Mouse (Mus musculus) gonadal fat pad, adult 2 months (tissue): ENCODE data around the gene Ppm1m. TPM values are rescaled to one million over a fixed set of nuclear protein-coding genes. Genes with fewer than 3 reads are reported as not detected.

Experiments
- DNase-seq: peaks from one replicate; pipeline ENCODE4 v3.0.0-alpha.2; 2012; ENCODE audit warnings: low read depth
- polyA plus RNA-seq: library from polyadenylated mRNA; depleted of rRNA; stranded (reverse); fragments of >200 nt; gene quantifications from 2 replicates; pipeline ENCODE4 v1.2.3, GENCODE M21; 2012

The Ppm1m gene
- polyA plus RNA-seq, 1 experiment: 104 TPM

DNA sequence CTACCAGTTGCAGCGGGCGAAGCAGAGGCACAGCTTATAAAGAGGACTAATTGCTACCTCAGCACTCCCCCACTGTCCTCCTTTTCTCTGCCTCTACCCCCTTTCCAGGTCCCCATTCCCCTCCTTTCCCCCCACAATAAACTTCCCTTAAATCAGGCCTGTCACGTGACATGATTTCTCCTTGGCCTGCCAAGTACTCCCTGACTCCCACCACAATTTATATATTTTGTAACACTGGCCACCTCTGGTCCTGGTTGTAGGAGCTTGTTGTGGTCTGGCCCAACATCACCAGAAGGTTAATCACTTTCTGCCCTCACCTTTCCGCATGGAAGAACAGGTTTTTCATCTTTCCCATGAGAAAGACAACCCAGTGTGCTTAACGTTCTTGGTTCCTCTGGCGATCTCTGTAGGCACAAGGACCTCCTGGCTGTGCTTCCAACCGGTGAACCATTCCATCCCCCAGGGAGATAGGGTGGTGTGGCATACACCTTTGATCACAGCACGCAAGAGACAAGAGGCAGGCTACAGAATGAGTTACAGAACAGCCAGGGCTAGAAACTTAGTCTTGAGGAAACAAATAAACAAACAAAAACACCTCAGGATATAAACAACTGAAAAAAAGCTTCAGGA lies 21.5 kb upstream of the Ppm1m start:
- DNase-seq: no peak

DNA sequence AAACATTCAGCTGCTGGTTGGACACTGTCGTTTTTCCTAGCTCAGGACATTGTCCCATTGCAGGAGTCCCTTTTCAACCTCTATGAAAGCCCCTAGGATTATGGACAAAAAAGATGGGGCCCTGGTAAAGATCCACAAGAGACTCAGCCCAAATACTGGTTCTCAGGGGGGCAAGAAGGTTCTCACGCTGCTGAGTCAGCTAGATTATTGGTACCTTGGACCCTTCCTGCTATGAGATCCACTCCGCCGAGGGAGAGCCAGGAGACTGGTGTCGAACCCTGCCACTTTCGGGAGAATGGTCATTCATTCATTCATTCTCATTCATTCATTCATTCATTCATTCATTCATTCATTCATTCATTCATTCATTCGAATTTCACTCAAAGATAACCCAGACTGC lies 17.4 kb upstream of the Ppm1m start:
- no peak for DNase-seq

DNA sequence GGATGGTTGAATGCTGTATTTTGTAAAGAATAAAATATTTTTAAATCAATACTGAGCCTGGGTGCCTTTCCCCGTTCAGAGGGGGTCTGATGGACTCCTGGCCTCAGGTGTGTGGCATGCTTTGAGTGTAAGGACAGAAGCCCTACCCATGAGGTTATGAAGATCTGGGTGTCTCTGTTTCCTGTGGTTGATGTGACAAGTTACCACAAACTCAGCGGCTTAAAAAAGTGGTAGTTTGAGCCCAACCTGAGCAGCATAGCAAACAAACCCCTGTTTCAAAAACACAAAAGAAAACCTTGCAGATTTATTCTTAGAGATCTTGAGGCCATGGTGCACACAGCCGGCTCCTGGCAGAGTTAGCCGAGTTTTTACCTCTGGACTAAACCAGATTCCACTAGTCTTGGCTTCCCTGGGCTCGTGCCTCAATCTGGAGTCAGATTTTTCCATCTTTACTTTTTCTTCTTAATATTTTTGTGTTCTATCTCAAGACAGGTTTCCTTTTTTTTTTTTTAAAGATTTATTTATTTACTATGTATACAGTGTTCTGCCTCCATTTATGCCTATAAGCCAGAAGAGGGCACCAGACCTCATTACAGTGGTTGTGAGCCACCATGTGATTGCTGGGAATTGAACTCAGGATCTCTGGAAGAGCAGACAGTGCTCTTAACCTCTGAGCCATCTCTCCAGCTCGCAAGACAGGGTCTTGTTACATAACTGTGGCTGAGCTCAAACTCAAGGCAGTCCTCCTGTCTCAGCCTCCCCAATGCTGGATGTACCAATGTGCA lies 16.0 kb upstream of the Ppm1m start:
- DNase-seq: no peak

DNA sequence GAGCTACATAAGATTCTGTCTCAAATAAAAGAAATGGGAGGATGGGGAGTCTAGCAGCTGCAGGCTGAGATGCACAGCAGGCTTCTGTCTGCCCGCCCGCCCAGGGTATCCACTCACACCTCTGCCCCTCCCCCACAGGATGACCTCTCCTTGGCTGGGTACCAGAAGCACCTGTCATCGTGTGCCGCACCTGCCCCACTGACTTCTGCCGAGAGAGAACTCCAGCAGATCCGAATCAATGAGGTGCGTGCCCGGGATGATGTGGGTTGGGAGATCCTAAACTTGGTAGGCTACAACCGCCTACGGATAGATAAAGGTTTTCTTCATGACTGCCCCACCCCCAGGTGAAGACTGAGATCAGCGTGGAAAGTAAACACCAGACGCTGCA lies 13.0 kb upstream of the Ppm1m start:
- no peak for DNase-seq

DNA sequence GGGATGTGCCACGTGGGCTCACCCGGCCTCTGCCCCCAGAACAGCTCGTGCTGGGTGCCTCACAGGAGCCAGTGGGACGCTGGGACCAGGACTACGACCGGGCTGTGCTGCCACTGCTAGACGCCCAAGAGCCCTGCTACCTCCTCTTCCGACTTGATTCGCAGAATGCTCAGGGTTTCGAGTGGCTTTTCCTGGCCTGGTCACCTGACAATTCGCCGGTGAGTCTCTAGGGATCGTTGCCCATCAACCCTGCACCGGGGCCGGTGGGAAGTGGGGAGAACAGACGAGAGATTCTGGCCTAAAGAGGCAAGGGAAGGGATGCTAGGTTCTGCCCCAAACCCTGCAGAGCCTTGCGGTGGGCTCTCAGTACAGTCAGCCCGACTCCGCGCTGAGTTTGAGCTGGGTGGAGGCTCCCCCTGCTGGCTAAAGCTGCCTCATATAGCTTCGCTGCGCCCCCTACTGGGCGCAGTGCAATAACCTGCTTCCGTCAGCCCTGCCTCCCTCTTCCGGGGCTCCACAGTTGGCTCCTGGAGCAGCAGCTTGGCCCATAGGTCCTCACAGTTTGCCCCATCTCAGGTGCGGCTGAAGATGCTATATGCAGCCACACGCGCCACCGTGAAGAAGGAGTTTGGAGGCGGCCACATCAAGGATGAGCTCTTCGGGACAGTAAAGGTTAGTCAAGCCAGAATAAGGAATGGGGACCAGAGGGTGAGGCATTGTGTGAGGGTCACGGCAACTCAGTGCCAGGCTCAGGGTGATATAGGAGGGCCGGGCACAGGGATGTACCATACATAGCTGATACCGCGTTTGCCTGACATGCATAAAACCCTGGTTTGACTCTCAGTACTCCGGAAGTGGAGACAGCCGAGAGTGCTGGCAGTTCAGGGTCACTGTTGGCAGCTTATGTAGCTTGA lies 12.4 kb upstream of the Ppm1m start:
- no peak for DNase-seq

DNA sequence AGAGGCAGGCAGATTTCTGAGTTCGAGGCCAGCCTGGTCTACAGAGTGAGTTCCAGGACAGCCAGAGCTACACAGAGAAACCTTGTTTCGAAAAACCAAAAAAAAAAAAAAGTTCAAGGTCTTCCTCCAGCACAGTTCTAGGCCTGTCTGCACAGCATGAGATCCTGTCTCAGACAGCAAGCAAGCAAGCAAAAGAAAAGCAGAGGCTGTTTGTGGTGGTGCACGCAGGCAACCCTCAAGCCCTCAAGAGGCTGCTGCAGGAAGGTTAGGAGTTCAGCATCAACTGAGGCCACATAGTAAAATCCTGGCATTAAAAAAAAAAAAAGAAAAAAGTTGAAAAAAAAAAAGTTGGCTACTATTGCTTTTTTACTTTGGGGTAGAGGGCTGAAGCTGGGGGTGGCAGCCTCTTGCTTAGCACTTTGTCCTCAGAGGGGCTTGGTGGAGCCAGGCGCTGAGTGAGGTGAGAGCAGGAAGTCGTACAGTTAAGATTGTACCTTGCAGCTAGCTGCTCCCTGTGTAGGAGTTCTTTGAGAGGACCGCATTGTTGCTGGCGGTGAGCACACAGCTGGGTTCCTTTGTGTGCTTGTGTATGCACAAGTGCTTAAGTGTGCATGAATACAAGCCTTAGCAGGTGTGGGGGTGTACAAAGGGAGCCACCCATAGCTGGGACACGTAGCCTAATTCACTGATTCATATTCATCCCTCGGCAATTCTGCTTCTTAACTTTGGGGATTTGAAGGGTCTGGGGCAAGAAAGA lies 11.5 kb upstream of the Ppm1m start:
- no peak for DNase-seq

DNA sequence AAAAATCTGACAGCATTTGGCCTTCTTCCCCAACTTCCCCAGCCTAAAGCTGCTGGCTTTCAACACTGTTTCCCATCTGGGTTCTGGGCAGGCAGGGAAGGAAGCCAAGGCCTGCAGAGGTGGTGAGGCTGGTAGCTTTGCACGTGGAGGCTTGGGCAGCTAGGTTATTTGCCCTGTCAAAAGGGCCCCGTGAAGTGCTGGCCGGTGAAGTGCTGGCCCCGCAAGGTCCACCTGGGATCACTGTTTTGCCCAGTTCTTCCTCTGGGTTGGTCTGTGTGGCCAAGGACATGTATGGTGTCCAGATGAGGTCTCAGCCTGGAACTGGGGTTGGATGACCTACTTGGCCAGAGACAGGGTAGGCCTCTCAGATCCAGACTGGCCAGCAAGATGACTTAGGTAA lies 10.4 kb upstream of the Ppm1m start:
- DNase-seq: no peak

DNA sequence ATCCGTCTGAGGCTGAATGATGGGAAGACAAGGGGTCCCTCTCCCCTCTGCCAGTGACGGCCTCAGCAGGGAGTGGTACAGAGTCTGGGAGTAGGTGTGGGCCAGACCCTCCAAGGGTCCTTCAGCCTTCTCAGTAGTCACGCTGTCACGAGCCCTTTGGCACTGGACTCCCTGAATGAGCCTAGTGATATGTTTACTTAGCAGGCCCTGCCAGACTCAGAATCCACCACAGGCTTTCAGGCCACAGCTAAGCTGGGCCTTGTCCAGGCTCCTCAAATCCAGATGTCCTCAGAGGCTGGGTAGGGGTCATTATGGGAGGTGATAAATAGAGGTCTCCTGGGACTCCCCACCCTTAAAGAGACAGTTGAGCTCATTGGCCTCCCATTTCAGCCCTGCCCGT lies 8.6 kb upstream of the Ppm1m start:
- no peak for DNase-seq

DNA sequence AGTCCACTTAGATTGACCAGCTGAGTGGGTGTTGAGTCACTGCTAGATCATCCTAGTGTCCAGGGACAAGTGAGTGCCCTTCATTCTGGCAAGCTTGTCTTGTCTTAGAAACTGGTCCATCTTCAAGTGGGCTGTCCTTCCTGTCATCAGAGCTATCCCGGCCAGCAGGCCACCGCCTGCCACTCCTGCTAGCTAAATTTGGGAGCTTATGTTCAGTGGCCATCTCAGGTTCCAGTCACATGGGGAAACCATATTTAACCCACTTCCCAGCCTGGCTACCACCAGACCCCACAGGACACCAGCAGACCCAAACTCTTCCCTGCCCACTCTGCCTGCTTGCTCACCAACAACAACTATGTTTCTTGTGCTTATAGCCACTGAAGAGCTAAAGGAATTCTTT lies 7.0 kb upstream of the Ppm1m start:
- no peak for DNase-seq

DNA sequence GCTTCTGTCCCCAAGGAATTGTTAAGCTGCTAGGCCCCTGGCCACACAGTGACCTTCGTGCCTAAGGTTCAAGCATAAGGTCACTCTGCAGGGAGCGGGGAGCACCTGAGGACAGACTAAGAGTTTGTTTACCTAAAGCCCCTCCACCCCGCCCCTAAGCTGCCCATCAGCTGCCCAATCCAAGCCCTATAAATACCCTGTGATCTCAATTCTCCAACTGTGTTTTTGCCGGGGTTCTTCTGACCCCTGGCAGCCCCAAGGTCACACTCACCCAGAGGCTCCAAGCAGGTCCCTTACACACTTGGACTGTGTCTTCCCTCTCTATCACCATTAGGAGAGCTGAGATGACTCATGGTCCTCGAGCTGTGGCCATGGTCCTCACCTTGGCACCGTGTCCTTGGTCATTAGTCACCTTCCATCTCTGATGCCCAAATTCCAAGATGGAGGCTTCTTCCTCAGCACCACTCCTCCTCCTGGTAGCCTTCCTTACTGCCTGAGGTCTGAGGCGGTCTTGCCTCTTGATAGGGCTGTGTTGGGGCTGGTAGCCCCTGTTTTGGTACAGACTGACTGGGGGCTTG lies 6.3 kb upstream of the Ppm1m start:
- no peak for DNase-seq

DNA sequence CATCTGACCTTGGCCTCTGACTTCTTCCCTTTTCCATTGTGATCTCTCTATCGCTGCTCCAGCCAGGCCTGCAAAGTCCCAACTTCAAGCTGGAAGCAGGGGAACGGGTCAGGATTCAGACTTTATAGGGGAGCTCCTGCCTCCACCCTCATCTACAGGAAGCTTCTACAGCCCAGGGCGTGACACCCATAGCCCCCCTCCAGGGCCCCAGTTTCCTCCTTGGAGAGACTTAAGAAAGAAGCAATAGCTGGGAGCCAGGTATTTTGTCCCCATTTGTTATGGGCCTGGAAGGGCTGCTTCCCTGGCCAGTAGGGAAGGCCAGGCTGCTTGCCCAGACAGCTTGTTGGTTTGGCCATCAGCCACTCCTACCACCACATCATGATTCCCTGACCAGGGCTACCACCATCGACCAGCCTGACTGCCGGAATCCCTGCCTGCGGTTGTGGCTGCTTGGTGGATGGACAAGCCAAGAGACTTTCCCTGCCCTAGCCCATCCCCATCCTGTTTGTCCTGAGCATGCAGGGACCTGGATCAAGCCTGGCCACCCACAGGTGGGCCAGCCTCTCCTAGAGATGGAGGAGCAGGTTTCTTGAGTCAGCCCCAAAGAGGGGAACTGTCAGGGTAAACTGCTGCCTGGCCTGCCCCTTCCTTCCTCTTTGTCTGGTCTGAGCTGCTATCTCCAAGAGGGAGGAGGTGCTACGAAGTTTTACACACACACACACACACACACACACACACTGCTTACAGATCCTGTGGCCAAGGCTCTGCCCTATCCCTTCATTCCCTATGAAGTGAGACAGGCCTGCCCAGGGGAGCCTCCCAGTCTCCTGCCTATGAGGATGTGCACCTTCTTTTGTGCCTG lies 4.7 kb upstream of the Ppm1m start:
- DNase-seq: no peak

DNA sequence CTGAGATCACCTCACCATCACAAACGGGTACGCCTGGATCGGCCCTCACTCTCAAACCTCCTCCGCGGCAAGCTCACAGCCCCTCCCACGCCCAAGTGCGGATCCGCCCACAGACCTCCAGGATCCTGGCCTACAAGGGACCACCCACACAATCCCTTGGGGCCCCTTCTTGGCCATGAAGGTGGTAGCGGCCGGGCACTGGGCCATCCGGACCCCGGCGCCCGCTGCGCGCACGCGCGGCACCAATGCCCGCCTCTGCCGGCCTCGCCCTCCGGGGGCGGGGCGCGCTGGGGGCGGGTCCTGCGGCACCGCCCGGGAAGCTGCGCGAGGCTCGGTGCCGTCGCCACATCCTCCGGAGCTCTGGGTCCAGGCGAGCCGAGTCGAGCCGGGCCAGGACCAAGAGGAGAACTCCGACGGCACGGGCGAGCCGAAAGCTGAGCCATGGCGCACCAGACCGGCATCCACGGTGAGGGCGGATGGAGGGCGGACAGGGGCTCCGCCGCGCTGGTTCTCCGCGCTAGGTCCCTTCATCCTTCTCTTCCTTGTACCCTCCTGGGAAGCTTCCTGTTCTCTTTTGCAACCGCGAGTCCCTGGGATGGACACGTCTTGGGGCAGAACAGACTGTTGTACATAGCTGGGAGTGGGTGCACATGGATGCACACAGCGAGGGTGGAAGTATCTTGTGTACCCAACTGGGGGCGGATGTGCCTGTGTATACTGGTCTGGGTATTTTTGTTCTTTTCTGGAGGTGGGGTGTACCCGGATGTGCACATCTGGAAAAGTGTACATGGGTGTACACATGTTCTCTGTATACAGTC lies 3.5 kb upstream of the Ppm1m start, which contains the start of gene Twf2:
Gene Twf2 (plus strand): TSS at position 290 of the 818 bp plus-strand sequence.
- no peak for DNase-seq

DNA sequence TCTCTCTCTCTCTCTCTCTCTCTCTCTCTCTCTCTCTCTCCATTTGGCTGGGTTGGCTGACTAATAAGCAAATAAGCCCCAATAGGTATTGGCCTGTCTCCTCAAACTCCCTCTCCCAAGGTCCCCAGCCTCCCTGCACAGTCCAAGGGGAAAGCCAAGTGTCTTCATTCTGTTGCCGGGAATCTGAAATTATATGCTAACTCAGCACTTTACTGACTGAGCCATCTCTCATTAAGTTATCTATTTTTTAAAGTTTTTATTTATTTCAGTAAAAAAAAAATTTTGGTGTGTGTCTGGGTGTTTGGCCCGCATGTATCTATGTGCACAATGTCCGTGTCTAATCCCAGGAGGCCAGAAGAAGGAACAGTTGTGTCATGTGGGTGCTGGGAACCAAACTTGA lies 2.3 kb upstream of the Ppm1m start:
- DNase-seq: no peak

DNA sequence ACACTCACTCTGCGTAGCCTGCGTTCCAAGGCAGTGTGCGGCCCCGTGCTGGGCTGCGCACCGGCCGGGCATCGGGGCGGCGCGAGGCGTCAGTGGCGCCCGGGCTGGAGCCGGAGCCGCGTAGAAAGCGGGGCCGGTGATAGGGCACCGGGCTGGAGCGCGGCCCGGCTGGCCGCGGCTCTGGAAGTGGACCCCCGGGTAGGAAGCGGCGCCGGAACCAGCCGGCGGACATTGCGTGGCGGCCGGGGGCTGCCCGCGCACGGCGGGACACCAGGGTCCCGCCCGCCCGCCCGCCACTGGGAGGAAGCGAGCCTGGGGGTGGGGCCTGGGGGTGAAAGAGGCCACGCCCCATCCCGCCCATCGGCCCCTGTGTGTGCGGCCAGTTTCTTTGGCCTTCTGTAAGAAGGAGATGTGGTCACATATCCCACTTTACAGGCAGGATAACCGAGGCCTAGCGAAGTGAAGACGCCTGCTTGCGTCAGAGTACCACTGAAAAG lies 536 bp downstream of the Ppm1m start:
- DNase-seq: no peak

DNA sequence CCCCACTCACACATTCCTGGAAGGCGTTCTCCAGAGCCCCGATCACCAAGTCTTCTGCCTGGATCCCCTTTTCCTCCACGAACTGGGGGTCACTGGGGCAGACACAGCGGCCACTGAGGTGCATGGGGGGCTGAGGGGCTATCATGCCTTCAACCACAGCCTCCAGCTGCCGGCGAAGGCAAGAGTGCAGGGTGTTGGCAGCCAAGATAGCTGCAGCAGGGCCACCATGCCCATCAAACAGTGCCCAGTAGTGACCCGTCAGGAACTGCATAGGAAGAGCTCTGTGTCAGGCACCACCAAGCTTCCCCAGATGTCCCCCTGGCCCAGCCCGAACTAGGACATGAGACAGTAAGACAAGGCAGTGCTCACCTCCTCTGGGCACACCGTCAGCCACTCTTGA lies 1.8 kb downstream of the Ppm1m start:
- DNase-seq: no peak

DNA sequence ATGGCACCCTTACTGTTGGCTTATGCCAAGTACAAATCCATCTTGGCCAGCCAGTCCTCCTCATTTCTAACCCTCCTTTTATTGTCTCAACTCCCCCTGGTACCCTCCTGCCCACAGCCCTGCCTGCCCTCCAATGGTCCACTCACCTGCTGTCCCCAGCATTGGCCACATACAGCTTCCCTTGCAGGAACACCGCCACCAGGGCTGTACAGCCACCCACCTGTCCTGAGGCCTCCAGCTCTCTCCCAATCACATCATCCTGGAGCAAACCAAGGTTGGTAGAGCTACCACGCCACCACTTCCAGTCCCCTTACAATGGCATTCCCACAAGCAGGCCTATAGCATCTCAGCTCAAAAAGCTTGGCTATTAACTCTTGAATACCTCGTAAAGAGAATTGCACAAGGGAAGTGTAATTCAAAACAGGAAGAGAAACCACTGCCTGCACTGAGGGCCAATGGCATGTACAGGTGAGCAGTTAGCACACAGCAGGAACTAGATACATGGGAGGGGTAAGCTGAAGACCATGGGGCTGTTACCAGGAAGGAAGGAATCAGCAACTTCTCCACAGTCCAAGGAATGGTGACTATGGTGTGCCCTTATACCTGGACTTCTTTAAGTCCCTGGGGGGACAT lies 2.3 kb downstream of the Ppm1m start:
- no peak for DNase-seq

DNA sequence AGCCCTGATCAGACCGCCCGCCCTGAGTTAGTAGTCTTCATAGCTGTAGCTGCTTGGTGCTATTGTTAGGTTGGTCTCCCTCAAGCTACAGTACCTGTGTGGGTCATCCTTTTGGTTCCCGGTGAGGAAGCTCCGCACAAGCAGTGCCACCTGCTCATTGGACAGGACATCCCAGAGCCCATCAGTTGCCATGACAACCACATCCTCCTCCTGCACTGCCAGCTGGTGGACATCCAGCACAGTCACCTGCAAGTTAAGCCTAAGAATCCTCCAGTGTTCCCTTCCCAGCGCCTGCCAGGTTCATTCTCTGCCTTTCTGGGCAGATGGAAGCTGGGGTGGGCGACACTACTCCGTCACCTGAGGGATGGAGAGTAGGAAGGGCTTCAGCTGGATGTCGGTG lies 3.9 kb downstream of the Ppm1m start:
- DNase-seq: no peak

DNA sequence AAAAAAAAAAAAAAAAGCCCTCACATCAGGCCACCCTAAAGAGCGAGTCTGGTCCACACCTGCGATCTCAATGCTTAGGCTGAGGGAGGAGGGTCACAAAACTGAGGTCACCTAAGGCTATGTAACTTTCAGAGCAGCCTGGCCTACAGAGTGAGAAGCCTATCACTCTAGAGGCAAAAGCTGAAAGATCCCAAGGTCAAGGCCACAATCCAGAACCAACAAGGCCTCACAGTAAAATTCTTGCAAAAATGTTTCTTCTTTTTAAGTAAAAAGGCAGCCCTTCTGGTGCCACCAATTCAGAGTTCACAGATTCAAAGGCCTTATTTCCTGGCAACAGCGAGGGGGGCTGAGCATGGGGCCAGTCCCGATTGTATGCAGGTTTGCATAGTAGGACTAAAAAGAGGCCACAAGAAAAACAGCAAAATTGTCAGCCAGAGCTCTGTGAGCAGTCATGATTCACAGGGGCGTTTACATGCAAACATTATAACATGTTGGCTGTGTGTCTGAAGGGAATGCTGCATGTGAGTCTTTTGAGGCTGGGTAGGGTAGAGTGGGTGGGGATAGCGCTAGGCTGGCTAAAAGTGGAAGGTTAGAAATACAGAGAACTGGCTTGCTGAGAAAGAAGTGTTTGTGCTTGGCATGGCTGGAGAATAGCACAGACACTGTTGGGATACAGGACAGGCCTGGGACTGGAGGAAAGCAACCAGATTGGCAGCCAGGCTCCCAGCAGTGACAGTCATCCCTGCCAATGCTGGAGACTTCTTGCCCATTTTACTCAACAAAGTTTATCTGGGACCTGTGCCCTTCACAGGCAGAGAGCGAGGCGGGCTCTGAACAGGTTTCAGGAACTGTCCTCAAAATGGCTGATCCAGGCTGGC lies 5.4 kb downstream of the Ppm1m start:
- no peak for DNase-seq
